Mouse (Mus musculus) sigmoid colon, adult 10 weeks (tissue): Measurements from ENCODE around the gene Olfr968. TPM values are rescaled to one million over a fixed set of nuclear protein-coding genes. Genes with fewer than 3 reads are reported as not detected.

Experiments used
- polyA plus RNA-seq: library from polyadenylated mRNA; stranded (reverse); fragments of 350-450 nt; fragmentation: Illumina TruSeq; extraction: RNeasy Lipid Tissue Mini Kit (QIAGEN cat#74804); gene quantifications from one replicate; pipeline ENCODE4 v1.2.3, GENCODE M21; 2014; ENCODE audit warnings: low read depth, low replicate concordance

Gene Olfr968
- not detected for polyA plus RNA-seq

GRCm38 (mm10) chr9:39783153-39783552, at the start of gene Olfr968:
Gene Olfr968, minus strand, starts transcription at chr9:39783253.

GRCm38 (mm10) chr9:39808560-39808959, 25.5 kb upstream of the Olfr968 start, which contains the start of gene Olfr970:
Gene Olfr970, plus strand, starts transcription at chr9:39808860.

DNA sequence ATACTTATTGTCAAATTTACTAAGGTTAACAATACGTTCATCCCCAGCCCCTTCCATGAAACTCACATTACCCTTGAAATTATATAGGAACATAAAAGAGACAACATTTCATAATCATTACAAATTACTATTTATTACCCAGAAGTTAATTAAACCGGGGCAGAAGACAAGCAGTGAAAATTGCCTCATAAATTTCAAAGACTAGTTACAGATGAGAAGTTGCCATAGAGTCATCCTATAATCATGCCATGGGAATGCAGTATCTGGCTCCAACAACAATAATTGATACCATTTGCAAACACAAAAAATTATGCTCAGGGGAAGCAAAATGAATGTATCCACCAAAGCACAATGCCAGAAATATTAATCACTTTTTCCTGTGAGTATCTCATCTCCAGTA, 7.5 kb upstream of the Olfr968 start, which contains the start of gene Olfr969:
TSS of gene Olfr969 (plus strand) at position 388 of the 400 bp plus-strand sequence.

DNA sequence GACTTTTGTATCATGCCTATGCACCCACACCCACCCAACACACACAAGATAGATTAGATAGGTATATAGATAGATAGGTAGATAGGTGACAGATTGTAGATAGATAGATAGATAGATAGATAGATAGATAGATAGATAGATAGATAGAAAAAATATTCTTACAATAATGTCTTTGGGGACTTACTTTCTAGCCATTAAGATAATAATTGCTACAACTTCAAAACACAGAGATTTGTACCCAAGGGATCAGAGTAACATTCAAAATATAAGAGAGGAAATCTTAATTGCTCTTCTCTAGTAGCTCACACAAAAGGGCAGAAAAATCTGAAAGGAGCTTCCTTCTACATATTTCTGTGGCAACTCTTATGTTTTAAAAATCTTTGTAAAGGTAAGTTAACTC, 37.1 kb downstream of the Olfr968 start, which contains the start of gene Olfr967:
TSS of gene Olfr967 (plus strand) at position 301 of the 400 bp plus-strand sequence.

DNA sequence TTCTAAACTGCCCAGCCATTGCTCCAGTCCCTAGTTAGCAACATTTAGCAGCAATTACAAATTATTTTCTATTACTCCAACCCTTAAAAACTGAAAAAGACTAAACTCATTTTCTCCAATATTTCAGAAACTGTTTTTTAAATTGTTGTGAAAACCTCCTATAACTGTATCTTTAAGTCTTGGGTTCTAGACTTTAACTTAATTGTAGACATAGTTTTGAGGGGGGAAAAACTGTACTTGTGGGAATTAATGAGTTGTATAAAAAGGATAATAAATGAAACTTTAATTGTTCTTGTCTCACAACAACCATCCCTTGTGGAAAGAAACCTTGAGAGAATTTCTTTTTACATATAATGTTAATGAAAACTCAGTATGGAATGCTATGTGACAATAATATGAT, 52.4 kb downstream of the Olfr968 start, which contains the start of gene Olfr150:
TSS of gene Olfr150 (plus strand) at position 301 of the 400 bp plus-strand sequence.

Other genes with a start within 250 kb of the Olfr968 start
- gene Olfr958, start 229.2 kb downstream of the Olfr968 start, polyA plus RNA-seq = not detected
- not detected for gene Olfr959, start 207.7 kb downstream of the Olfr968 start, polyA plus RNA-seq
- 11.8 TPM for gene AW551984, start 178.8 kb downstream of the Olfr968 start, polyA plus RNA-seq
- not detected for gene Olfr148, start 172.6 kb downstream of the Olfr968 start, polyA plus RNA-seq
- gene Olfr960, start 161.9 kb downstream of the Olfr968 start, polyA plus RNA-seq = not detected
- not detected for gene Olfr961, start 138.2 kb downstream of the Olfr968 start, polyA plus RNA-seq
- not detected for gene Olfr963, start 116.0 kb downstream of the Olfr968 start, polyA plus RNA-seq
- not detected for gene Olfr149, start 76.1 kb downstream of the Olfr968 start, polyA plus RNA-seq
- not detected for gene Olfr965, start 71.9 kb downstream of the Olfr968 start, polyA plus RNA-seq
- not detected for gene Olfr150, start 52.3 kb downstream of the Olfr968 start, polyA plus RNA-seq
- not detected for gene Olfr967, start 37.0 kb downstream of the Olfr968 start, polyA plus RNA-seq
- not detected for gene Olfr969, start 7.7 kb upstream of the Olfr968 start, polyA plus RNA-seq
- not detected for gene Olfr970, start 25.6 kb upstream of the Olfr968 start, polyA plus RNA-seq
- gene Olfr971, start 53.6 kb upstream of the Olfr968 start, polyA plus RNA-seq = not detected
- gene Olfr972, start 83.2 kb upstream of the Olfr968 start, polyA plus RNA-seq = not detected
- gene Olfr229, start 124.1 kb upstream of the Olfr968 start, polyA plus RNA-seq = not detected
- not detected for gene Olfr974, start 154.2 kb upstream of the Olfr968 start, polyA plus RNA-seq
- gene Olfr975, start 168.8 kb upstream of the Olfr968 start, polyA plus RNA-seq = not detected
- not detected for gene Olfr976, start 177.9 kb upstream of the Olfr968 start, polyA plus RNA-seq
- gene Olfr978, start 208.9 kb upstream of the Olfr968 start, polyA plus RNA-seq = not detected
- gene Olfr979, start 220.2 kb upstream of the Olfr968 start, polyA plus RNA-seq = not detected
- not detected for gene Olfr980, start 226.3 kb upstream of the Olfr968 start, polyA plus RNA-seq
- not detected for gene Olfr981, start 238.2 kb upstream of the Olfr968 start, polyA plus RNA-seq